Mouse (Mus musculus) cerebral cortex, adult 2 months (tissue): ENCODE results near the gene Gpc5.

Experiments used
- WGBS: fragments of 180-500 bp; shearing (Covaris S2); methylation state at CpG from one replicate; pipeline ENCODE4 v1.1.7; 2018; 5-methylcytosine and 5-hydroxymethylcytosine counted together

The Gpc5 gene

DNA sequence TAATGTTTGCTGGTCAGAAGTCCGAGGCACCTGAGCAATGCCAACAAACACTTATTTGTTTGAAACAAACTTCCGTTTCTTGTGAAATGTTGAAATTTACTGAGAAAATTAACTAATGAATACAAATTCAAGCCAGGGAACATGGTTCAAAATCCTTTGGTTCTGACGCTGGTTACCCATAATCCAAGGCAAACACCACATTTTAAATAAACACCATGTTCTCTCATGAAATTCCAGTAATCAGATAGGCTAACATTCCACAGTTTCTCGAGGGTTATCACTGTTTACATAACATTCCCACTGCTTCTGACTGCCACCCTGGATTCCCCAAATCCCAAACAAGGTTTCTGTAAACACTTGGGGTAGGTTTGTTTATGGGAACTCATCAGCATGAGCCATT is 1356.2 kb downstream of the Gpc5 start:
- 66% methylated on average over 4 of the region's 4 CpGs for WGBS

GRCm38 (mm10) chr14:116453356-116453755 is 1361.3 kb downstream of the Gpc5 start:
- WGBS = 86% methylated on average over 3 of the region's 3 CpGs

- 46% methylated on average over 4 of the region's 4 CpGs for WGBS
These were observed 1364.2 kb downstream of the Gpc5 start for GRCm38 (mm10) chr14:116456211-116456610.

GRCm38 (mm10) chr14:116473378-116474179 is 1381.6 kb downstream of the Gpc5 start:
- 92% methylated on average over 8 of the region's 8 CpGs for WGBS

DNA sequence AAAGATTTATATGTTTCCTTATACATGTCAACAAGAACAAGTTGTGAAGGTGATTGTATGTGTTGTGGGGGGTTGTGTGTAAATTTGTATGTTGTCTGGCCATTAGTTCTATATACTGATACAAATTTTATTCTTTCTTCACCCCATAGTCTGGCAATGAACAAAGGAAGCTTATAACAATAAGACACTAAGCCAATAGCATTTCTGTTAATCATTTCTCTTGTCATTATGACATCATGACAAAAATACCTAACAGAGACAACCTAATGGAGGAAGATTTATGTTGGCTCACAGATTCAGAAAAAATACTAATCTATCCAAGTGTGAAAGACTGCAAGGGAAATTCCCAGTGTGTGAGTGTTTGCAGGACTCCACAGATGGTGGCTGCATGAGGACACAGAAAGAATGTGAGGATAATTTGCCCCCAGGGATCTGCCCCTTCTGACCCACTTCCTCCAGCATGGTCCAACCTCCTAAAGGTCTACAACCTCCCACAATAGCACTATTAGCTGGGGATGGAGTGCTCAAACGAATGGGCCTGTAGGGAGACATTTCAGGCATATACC is 1402.4 kb downstream of the Gpc5 start:
- 53% methylated on average over 1 of the region's 1 CpGs for WGBS

- WGBS = 66% methylated on average over 3 of the region's 3 CpGs
These were observed 1446.2 kb downstream of the Gpc5 start for GRCm38 (mm10) chr14:116538216-116538615.

DNA sequence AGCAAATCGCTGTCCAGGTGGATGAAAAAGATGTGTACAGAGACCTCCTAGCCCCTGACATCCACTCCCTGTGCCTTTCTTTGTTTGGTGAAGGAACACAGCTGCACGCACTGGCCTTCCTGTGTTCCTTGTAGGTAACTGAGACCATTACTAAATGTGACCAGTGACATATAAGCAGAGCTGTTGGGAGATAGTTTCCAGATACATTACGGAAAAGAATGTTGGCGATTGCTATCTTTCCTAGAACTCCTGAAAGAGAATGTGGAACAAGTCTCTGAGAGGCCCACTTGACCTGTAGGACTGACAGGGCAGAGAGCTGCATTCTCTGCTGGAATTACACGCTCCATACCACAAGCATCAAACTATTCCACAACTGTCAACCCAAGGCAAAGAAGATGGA is 1459.4 kb downstream of the Gpc5 start:
- WGBS = 71% methylated on average over 5 of the region's 5 CpGs

- 27% methylated on average over 7 of the region's 7 CpGs for WGBS
These were observed 1461.3 kb downstream of the Gpc5 start for GRCm38 (mm10) chr14:116553316-116553715.

GRCm38 (mm10) chr14:116558141-116558800 is 1466.3 kb downstream of the Gpc5 start:
- 94% methylated on average over 9 of the region's 9 CpGs for WGBS

DNA sequence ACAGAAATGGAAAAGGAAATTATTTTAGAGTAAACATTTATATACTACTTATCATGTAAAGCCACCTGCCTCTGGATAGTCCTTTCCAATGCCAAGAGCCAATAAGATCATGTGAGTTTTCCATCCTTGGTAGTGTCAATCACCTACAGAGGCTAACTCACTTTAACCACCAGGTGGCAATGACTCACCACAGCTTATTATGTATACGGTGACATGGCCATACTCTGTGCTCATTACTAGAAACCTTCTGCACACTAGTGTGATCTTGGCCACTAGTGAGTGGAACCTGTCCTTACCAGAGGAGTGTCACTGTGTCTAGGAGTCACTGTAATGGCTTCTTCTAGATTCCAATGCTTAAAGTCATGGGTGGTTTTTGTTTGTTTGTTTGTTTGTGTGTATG is 1468.0 kb downstream of the Gpc5 start:
- 27% methylated on average over 1 of the region's 1 CpGs for WGBS
